Mouse (Mus musculus) gastrocnemius, adult 8-10 months (tissue): Measurements from ENCODE around the gene Pcdh20. TPM values are rescaled to one million over a fixed set of nuclear protein-coding genes. Genes with fewer than 3 reads are reported as not detected.

Source experiments
- DNase-seq, 2 experiments: peaks; one replicate each; pipeline ENCODE4 v3.0.0; 2022; ENCODE audit warnings: low spot score in 2 of 2
- total RNA-seq, 4 experiments: library from RNA; stranded (reverse); gene quantifications; 2 replicates each; pipeline ENCODE4 v1.2.4; 2022

The Pcdh20 gene
- under 1 TPM; 0.27 to 0.70 (median 0.44) TPM for total RNA-seq

GRCm38 (mm10) chr14:88470495-88471434 lies at the start of gene Pcdh20:
Gene Pcdh20 (minus strand): TSS chr14:88471396.
- peak in 1 of 2 experiments; percentile 5 for DNase-seq

DNA sequence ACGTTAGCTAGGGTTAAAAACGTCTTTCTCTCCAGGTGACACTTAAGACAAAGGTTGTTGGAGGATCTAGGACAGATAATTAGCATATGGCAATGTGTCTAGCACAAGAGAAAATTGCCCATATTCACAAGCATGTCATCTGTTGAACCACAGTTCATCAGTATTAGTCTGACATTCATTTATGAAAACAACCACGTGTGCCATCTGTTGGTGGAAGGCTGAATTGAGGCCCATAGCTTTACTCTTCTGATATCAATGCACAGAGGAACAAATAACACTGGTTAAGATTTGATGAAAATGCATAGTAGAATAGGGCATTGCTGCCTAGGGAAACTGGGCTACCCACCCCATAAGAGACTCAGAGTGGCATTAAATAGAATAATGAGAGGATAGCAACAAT lies 8.7 kb upstream of the Pcdh20 start:
- no peak for DNase-seq

GRCm38 (mm10) chr14:88469956-88470355 lies 1.2 kb downstream of the Pcdh20 start:
- DNase-seq: no peak

DNA sequence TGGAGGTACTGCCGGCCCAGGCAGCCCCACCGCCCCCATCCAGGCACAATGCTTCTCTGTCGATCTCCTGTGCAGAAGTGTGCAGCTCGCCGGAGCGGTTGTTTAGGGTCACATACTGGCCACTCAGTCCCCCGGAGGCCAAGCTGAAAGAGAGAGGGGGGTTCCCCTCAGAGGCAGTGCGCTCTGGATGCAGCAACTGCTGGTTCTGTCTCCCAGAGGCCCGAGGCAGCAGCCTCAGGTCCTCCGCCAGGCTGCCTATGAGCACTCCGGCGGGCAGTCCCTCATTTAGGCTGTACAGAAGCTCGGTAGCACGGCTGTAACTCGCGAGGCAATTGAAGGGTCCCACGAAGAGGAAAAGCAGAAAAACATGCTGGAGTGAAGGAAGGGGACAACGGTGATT lies 1.8 kb downstream of the Pcdh20 start:
- no peak for DNase-seq

GRCm38 (mm10) chr14:88466416-88466815 lies 4.8 kb downstream of the Pcdh20 start:
- DNase-seq: no peak

DNA sequence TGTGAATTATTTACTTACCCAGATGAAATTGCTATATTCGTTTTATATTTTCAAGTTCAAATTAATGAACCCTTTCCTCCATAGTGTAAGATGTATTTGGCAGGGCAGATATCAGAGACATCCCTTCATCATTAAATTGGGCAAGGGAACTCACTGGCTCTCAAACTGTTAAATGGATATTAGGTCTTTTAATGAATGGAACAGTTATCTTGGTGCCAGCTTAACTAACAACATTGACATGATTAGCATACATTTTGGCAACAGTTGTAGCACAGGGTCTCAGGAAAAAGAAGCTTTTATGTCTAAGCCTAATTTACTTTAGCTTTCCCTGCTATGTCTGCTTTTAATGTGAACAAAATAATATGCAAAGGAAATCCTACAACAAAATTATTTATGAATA lies 6.8 kb downstream of the Pcdh20 start:
- no peak for DNase-seq

- no peak for DNase-seq
Measured at GRCm38 (mm10) chr14:88463357-88463756, 7.8 kb downstream of the Pcdh20 start.

DNA sequence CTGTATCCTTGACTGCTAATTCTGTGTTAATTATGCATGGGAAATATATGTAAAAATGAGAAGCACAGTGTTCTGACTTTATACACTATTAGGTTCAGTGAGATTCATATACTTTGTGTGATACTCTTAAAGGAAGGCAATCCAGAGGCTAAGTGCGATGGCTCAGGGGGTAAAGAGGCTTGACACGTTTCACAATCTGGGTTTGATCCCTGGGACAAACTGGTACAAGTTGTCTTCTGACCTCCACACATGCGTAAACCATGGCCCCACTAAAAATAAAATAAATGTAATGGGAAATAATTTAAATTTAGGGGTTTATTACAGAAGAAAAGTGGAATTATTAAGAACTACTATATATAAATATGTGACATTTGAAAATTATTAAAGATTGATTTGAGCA lies 8.3 kb downstream of the Pcdh20 start:
- DNase-seq: no peak

DNA sequence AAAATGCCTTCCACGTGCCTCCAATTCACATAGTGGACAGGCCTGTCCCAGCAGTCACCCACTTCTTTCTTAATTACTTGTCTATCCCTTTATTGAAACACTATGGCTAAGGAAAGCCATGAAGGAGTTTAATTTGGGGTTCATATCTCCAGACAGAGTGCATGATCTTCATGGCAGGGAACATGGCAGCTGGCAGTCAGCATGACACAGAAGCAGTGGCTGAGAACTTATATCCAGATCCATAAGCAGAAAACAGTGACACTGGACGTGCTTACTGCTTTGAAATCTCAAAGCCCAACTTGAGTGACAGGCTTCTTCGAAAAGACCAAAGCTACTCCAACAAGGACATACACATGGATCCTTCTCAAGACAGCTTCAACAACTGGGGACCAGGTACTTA lies 10.5 kb downstream of the Pcdh20 start:
- DNase-seq: no peak

- no peak for DNase-seq
Measured at GRCm38 (mm10) chr14:88443304-88443703, 27.9 kb downstream of the Pcdh20 start.

- DNase-seq: no peak
Measured at GRCm38 (mm10) chr14:88429393-88429792, 41.8 kb downstream of the Pcdh20 start.

DNA sequence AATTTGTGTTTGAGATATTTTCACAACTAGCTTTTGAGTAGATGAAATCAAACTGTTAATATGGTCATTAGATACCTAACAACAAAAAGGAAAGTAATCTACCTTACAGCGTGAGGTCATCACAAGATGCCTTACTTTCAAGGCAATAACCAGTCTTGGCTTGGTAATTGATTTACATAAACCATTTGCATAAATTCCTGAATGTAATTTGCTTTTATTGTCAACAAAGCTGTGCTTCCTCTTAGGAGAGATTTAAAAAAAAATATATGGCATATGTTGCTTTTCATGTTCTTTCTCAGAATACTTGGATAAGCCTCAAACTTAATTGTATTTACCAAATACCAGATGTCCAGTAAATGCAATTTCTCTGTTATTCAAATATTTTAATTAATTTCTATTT lies 43.8 kb downstream of the Pcdh20 start:
- DNase-seq: no peak
